11 mouse cellular contexts compared by ENCODE assay signal in genomic region chr4:62836875-62837274, GRCm38 (mm10).
"Had no signal": no experiment of that assay in that cellular context is flagged by ENCODE, and none has a peak within 500 bp of the region (broad histone marks: within the 10 kb centered on the region; RNA-seq: fewer than 3 reads in every experiment).

No protein-coding gene starts in this region.

- H3K4me3 ChIP-seq: left cerebral cortex, adult 2 months; liver, embryonic 13.5 days had no signal

- H3K27me3 ChIP-seq: liver, embryonic 13.5 days had no signal

- DNase-seq: layer of hippocampus, postnatal 36 days; liver, embryonic 13.5 days; lung, adult 2 months; lung, postnatal 14 days; lung, postnatal 4 days; midbrain, embryonic 14.5 days; thymus, adult 18-20 months; thymus, postnatal 36 days had no signal

- ATAC-seq: inflammation-experienced regulatory T-cells, adult 6 months had no signal

- H3K27ac ChIP-seq: left cerebral cortex, adult 2 months; liver, embryonic 13.5 days had no signal

- H3K4me1 ChIP-seq: liver, embryonic 13.5 days had no signal

- H3K9me3 ChIP-seq: liver, embryonic 13.5 days had no signal

- H3K9ac ChIP-seq: liver, embryonic 13.5 days had no signal

- H3K36me3 ChIP-seq: liver, embryonic 13.5 days had no signal

- H3K4me2 ChIP-seq: liver, embryonic 13.5 days; midbrain, embryonic 11.5 days had no signal
